Mouse (Mus musculus): ENCODE measurements at regions not wholly inside any gene's neighbourhood (a gene's known extent, or its start where the extent isn't known, plus 50 kb on each side); places are given as distances from the start of the nearest gene placed in this dataset.
A peak's percentile ranks its signal among the peaks of the same experiment; 100 is the strongest.

DNA sequence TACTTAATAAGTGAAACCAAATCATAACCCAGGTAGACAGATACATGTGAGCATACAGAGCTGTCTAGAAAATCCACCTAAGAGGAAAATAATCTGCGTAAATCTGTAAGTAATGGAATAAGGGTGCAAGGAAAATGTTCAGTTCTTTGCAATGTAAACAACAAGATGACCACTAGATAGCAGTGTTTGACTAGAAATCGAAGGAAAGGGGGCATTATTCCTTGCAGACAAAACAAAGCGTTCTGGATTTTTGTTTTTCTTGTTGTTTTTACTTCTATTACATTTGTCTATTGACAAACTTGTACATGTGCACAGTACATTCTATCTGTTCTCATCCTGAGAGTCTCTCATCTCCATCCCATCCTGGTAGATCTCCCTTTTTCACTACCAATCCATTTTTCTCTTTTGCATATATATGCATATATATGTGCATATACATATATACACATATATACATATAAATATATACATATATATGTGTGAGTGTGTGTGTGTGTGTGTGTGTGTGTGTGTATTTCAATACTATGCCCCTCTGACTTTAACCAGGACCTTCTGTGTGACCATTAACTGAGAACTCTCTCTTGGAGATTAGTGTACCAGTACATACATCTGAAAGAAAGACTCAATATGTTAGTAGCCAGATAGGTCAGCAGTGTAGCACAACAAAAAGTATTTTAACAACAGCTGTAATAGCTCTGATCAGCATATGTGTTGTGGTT, 179.9 kb upstream of the Tacr3 start:
- Histone ChIP-seq H3K36me3 (ENCODE audit: insufficient read depth) (no peaks in the 10 kb centered on the region), H3K4me1 (ENCODE audit: insufficient read depth) (no peaks in the 10 kb centered on the region), H3K27me3 (ENCODE audit: insufficient read depth, low read length) (no peaks in the 10 kb centered on the region), H3K9ac (no peak overlapping the region), H3K27ac (ENCODE audit: low read depth, low read length) (no peak overlapping the region), H3K4me2 (ENCODE audit: low read depth) (no peak overlapping the region), H3K4me3 (ENCODE audit: low read depth, low read length) (no peak overlapping the region), H3K9me3 (ENCODE audit: low read length) (no peaks in the 10 kb centered on the region)
- WGBS: 24% methylated on average over 3 of the region's 3 CpGs
- peak; percentile 74 for DNase-seq
- TF ChIP-seq CTCF (IDR thresholded peaks at IDR 0.05; ENCODE audit: low read depth): peak; percentile 79
- peak; percentile 55 for ATAC-seq

DNA sequence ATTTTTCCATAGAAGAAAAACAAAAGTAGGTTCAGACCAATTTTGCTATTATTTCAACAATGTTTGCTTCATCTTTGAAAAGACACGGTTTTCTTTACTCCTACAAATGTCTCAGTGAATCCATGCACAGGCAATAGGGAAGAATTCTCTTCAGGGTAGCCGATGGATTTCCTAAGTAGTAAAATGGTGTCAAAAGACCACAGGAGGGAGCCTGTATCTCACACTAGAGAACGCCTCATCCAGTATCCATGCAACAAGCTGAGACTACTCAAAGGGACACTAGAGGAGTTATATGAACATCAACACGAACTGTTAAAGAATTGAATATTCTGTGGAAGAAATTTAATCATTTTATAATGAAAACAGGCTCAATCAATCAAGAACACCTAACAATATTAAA, 174.8 kb upstream of the Tacr3 start:
- WGBS: 25% methylated on average over 4 of the region's 4 CpGs
- H3K36me3 ChIP-seq (ENCODE audit: insufficient read depth): no peaks in the 10 kb centered on the region
- ATAC-seq: peak; percentile 91

DNA sequence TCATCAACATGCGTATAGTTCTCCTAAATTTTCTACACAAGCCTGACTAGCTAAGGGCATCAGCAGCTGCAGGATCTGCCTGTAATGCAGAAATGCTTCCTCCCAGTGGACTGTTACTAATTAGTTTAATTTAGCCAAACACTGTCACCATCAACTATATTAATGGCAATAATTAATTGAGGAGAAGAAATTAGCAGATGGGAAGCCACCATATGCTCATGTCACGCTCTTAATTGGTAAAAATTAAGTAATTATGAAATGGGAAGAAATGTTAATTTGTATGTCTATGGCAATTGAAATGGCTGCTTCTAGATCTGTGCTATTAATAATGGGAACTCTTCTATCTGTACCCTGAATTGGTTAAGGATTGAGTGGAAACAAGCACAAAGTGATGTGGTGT, 133.9 kb upstream of the Tacr3 start:
- DNase-seq: peak; percentile 1
- H3K4me2 ChIP-seq (ENCODE audit: low read depth): no peak overlapping the region
- no peak overlapping the region for H3K4me3 ChIP-seq (ENCODE audit: low read depth, low read length)
- 67% methylated on average over 2 of the region's 2 CpGs for WGBS
- H3K9me3 ChIP-seq (ENCODE audit: low read length): no peaks in the 10 kb centered on the region
- ATAC-seq: no peak
- H3K36me3 ChIP-seq (ENCODE audit: insufficient read depth): no peaks in the 10 kb centered on the region
- no peaks in the 10 kb centered on the region for H3K27me3 ChIP-seq (ENCODE audit: insufficient read depth, low read length)
- H3K27ac ChIP-seq (ENCODE audit: low read depth, low read length): no peak overlapping the region
- H3K4me1 ChIP-seq (ENCODE audit: insufficient read depth): no peaks in the 10 kb centered on the region
- no peak for TF ChIP-seq CTCF (IDR thresholded peaks at IDR 0.05; ENCODE audit: low read depth)
- H3K9ac ChIP-seq: no peak overlapping the region

More for the DNA sequence above, 174.8 kb upstream of the Tacr3 start:
- H3K4me2 ChIP-seq (ENCODE audit: low read depth): no peak overlapping the region
- no peak overlapping the region for H3K27ac ChIP-seq (ENCODE audit: low read depth, low read length)
- no peaks in the 10 kb centered on the region for H3K4me1 ChIP-seq (ENCODE audit: insufficient read depth)
- no peak overlapping the region for H3K9ac ChIP-seq
- H3K27me3 ChIP-seq (ENCODE audit: insufficient read depth, low read length): no peaks in the 10 kb centered on the region
- DNase-seq: peak; percentile 66
- H3K9me3 ChIP-seq (ENCODE audit: low read length): no peaks in the 10 kb centered on the region
- no peak overlapping the region for H3K4me3 ChIP-seq (ENCODE audit: low read depth, low read length)
- peak; percentile 70 for TF ChIP-seq CTCF (IDR thresholded peaks at IDR 0.05; ENCODE audit: low read depth)

DNA sequence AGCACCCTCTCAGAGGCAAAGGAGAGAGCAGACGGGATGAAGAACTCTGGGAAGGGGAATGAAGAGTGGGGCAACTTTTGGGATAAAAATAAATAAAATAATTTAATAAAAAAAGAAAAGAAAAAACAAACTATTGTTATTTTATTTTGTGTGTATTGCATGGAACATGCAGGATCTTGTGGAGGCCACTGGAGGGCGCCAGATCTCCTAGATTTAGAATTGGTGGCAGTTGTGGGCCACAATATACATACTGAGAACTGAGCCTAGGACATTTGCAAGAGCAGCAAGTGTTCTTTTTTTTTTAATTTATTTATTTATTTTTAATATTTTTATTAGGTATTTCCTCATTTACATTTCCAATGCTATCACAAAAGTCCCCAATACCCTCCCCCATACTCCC, 110.2 kb upstream of the Tacr3 start:
- DNase-seq (no peak), ATAC-seq (no peak)
- Histone ChIP-seq H3K27ac (ENCODE audit: low read depth, low read length) (no peak overlapping the region), H3K36me3 (ENCODE audit: insufficient read depth) (no peaks in the 10 kb centered on the region), H3K9me3 (ENCODE audit: low read length) (no peaks in the 10 kb centered on the region), H3K4me1 (ENCODE audit: insufficient read depth) (no peaks in the 10 kb centered on the region), H3K9ac (no peak overlapping the region), H3K27me3 (ENCODE audit: insufficient read depth, low read length) (no peaks in the 10 kb centered on the region), H3K4me3 (ENCODE audit: low read depth, low read length) (no peak overlapping the region), H3K4me2 (ENCODE audit: low read depth) (no peak overlapping the region)
- 34% methylated on average over 2 of the region's 2 CpGs for WGBS
- 0 out of 2 replicates have a peak, but pooled peaks have one; percentile 7 for TF ChIP-seq CTCF (IDR thresholded peaks at IDR 0.05; ENCODE audit: low read depth)

DNA sequence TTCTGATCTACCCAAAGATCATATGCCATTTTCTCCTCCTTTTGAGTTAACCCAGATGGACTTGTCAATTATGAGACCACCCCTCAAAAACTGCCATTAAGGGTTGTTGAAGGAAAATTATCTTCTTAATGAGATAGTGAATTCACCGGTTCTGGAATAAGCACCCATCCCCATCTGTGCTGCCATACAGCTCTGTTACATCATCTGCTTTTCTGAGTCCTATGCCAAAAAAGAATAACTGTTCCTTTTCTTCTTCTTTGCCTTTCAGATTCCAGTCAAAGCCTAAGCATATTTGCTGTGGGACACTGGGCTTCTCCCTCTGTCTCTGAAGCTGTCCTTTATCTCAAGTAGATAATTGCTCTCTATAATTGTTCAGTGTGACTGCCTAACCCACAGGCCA, 93.1 kb upstream of the Tacr3 start:
- no peak for DNase-seq

DNA sequence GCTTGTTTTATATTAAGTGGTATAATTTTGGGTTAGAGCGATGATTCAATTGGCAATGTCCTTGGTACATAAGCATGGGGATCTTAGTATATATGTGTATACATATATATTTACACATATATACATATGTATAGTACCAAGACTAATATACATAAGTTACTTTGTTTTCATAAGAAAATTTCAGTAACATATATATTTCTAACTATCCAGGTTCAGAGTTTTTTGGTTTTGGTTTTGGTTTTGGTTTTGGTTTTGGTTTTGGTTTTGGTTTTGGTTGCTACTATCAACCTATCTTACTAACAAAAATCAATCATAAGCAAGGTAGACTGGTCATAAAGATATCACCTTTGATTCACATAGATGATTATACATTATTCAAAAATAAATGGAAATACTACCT, 67.7 kb upstream of the Tacr3 start:
- no peaks in the 10 kb centered on the region for H3K36me3 ChIP-seq (ENCODE audit: insufficient read depth)
- no peak overlapping the region for H3K4me3 ChIP-seq (ENCODE audit: low read depth, low read length)
- WGBS: 98% methylated on average over 1 of the region's 1 CpGs
- DNase-seq (no peak), ATAC-seq (no peak)
- no peaks in the 10 kb centered on the region for H3K9me3 ChIP-seq (ENCODE audit: low read length)
- no peaks in the 10 kb centered on the region for H3K4me1 ChIP-seq (ENCODE audit: insufficient read depth)
- no peak overlapping the region for H3K9ac ChIP-seq
- TF ChIP-seq CTCF (IDR thresholded peaks at IDR 0.05; ENCODE audit: low read depth): no peak
- H3K27ac ChIP-seq (ENCODE audit: low read depth, low read length): no peak overlapping the region
- H3K27me3 ChIP-seq (ENCODE audit: insufficient read depth, low read length): no peaks in the 10 kb centered on the region
- no peak overlapping the region for H3K4me2 ChIP-seq (ENCODE audit: low read depth)

More for the DNA sequence above, 93.1 kb upstream of the Tacr3 start:
- Histone ChIP-seq H3K4me1 (ENCODE audit: insufficient read depth) (no peaks in the 10 kb centered on the region), H3K27me3 (ENCODE audit: insufficient read depth, low read length) (no peaks in the 10 kb centered on the region), H3K36me3 (ENCODE audit: insufficient read depth) (no peaks in the 10 kb centered on the region), H3K9ac (no peak overlapping the region), H3K27ac (ENCODE audit: low read depth, low read length) (no peak overlapping the region), H3K4me3 (ENCODE audit: low read depth, low read length) (no peak overlapping the region), H3K4me2 (ENCODE audit: low read depth) (no peak overlapping the region), H3K9me3 (ENCODE audit: low read length) (no peaks in the 10 kb centered on the region)
- no peak for ATAC-seq
- WGBS: 30% methylated on average over 1 of the region's 1 CpGs
- no peak for TF ChIP-seq CTCF (IDR thresholded peaks at IDR 0.05; ENCODE audit: low read depth)

GRCm38 (mm10) chr3:134763264-134763936, 65.4 kb upstream of the Tacr3 start:
- no peak overlapping the region for H3K9ac ChIP-seq
- no peaks in the 10 kb centered on the region for H3K4me1 ChIP-seq (ENCODE audit: insufficient read depth)
- no peak overlapping the region for H3K27ac ChIP-seq (ENCODE audit: low read depth, low read length)
- no peaks in the 10 kb centered on the region for H3K9me3 ChIP-seq (ENCODE audit: low read length)
- 90% methylated on average over 4 of the region's 4 CpGs for WGBS
- no peaks in the 10 kb centered on the region for H3K27me3 ChIP-seq (ENCODE audit: insufficient read depth, low read length)
- no peak for ATAC-seq
- H3K4me3 ChIP-seq (ENCODE audit: low read depth, low read length): no peak overlapping the region
- no peak overlapping the region for H3K4me2 ChIP-seq (ENCODE audit: low read depth)
- TF ChIP-seq CTCF (IDR thresholded peaks at IDR 0.05; ENCODE audit: low read depth): no peak
- DNase-seq: no peak
- no peaks in the 10 kb centered on the region for H3K36me3 ChIP-seq (ENCODE audit: insufficient read depth)
